Mouse (Mus musculus) stomach, postnatal 0 days (tissue): ENCODE measurements around the gene Hoxb4.

Source experiments
- CTCF ChIP-seq: IDR thresholded peaks from 2 replicates; pipeline ENCODE4 v1.5.1; 2016; ENCODE audit warnings: antibody characterized with exemption, low read depth, mild to moderate bottlenecking, moderate library complexity
- EP300 ChIP-seq: optimal IDR thresholded peaks from 2 replicates; pipeline ENCODE3; 2016; ENCODE audit warnings: antibody characterized with exemption

DNA sequence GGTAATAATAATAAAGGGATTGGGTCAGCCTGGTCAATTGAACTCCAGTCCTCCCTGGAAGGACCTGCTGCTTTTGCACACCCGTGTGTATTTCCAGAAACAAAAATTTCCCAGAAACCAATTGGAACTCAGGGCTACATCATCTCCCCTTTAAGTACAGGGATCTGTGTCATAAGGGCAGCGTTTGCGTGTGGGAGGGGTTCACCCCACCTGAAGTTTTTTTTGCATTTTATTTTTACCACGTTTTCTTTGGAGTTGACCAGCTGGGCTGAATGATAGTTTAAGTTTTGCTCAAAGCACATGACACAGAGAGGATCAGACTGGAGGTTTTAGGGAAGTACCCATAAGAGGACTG is 24.5 kb downstream of the Hoxb4 start:
- no peak for TF ChIP-seq EP300
- TF ChIP-seq CTCF, result no peak
